Mouse (Mus musculus): ENCODE results near the gene Lman1l. TPM values are rescaled to one million over a fixed set of nuclear protein-coding genes. Genes with fewer than 3 reads are reported as not detected.

Gene Lman1l
- polyA plus RNA-seq, 1 experiment, result not detected

DNA sequence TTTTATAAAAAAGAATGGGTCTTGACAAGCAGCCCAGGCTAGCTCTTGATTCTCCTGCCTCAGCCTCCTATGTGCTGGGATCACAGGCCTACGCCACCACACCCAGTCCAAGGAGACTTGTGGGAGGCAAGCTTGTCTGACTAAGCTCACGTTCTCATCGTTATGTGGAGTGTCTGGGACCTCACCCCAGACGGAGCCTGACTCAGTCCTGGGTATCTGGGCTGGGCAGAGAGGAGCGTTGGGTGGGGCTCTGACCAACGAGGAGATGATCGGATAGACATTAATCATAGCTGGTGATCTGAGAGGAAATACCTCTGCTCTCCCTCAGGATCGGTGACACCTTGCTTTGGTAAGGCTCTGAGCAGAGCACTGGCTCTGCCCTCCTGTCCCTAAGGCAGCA lies 1.7 kb downstream of the Lman1l start:
- Histone ChIP-seq H3K9me3 (replicated peaks; ENCODE audit: control insufficient read depth, insufficient read depth, low read length, poor library complexity, severe bottlenecking) (no peaks in the 10 kb centered on the region), H3K4me1 (ENCODE audit: control insufficient read depth, insufficient read depth, low read length) (no peaks in the 10 kb centered on the region), H3K36me3 (ENCODE audit: control insufficient read depth, insufficient read depth, low read length, poor library complexity, severe bottlenecking) (no peaks in the 10 kb centered on the region), H3K27ac (ENCODE audit: insufficient read depth, low read length) (no peak overlapping the region), H3K9ac (ENCODE audit: low read depth, poor library complexity, severe bottlenecking) (no peak overlapping the region), H3K27me3 (ENCODE audit: control insufficient read depth, insufficient read depth, low read length, poor library complexity, severe bottlenecking) (no peaks in the 10 kb centered on the region), H3K4me3 (ENCODE audit: low read depth, low read length) (no peak overlapping the region)
- TF ChIP-seq CTCF (IDR thresholded peaks at IDR 0.05; ENCODE audit: low read depth, low read length) (no peak), POLR2A (IDR thresholded peaks at IDR 0.05; ENCODE audit: insufficient read depth, low read length) (no peak), EP300 (IDR thresholded peaks at IDR 0.05; ENCODE audit: insufficient read depth, low read depth, low read length) (no peak)

DNA sequence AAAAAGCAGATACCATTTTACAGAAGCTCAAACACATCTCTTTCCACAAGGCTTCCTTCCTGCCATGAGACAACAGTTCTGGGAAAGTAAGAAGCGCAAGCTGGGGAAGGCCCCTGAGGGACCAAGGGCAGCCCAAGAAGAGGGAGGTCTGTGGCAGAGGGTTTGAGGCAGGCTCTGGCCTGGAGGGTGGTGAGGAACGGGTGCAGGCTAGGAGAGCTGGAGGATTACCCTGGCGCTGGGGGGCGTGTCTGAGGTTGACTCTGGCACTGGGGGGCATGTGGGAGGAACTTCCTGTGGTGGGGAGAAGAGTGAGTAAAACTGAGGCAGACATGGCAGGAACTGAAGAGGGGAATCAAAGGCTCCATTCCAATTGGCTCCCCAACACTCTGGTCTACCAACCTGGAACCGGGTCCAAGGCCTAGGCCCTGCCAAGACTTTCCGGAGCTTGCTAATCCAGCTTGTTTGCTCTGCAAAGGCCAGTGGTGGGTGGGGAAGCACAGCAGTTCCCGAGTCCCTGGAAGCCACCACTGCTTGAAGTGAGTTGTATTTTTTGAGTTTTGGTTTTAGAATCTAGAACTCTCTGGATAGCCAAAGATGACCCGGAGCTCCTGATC lies 2.9 kb downstream of the Lman1l start:
- TF ChIP-seq CTCF (IDR thresholded peaks at IDR 0.05; ENCODE audit: low read depth, low read length), result no peak
- no peak for TF ChIP-seq EP300 (IDR thresholded peaks at IDR 0.05; ENCODE audit: insufficient read depth, low read depth, low read length)
- no peak for TF ChIP-seq POLR2A (IDR thresholded peaks at IDR 0.05; ENCODE audit: insufficient read depth, low read length)
- Histone ChIP-seq H3K9me3 (replicated peaks; ENCODE audit: control insufficient read depth, insufficient read depth, low read length, poor library complexity, severe bottlenecking) (no peaks in the 10 kb centered on the region), H3K36me3 (ENCODE audit: control insufficient read depth, insufficient read depth, low read length, poor library complexity, severe bottlenecking) (no peaks in the 10 kb centered on the region), H3K27me3 (ENCODE audit: control insufficient read depth, insufficient read depth, low read length, poor library complexity, severe bottlenecking) (no peaks in the 10 kb centered on the region), H3K4me3 (ENCODE audit: low read depth, low read length) (no peak overlapping the region), H3K27ac (ENCODE audit: insufficient read depth, low read length) (no peak overlapping the region), H3K4me1 (ENCODE audit: control insufficient read depth, insufficient read depth, low read length) (no peaks in the 10 kb centered on the region), H3K9ac (ENCODE audit: low read depth, poor library complexity, severe bottlenecking) (no peak overlapping the region)

DNA sequence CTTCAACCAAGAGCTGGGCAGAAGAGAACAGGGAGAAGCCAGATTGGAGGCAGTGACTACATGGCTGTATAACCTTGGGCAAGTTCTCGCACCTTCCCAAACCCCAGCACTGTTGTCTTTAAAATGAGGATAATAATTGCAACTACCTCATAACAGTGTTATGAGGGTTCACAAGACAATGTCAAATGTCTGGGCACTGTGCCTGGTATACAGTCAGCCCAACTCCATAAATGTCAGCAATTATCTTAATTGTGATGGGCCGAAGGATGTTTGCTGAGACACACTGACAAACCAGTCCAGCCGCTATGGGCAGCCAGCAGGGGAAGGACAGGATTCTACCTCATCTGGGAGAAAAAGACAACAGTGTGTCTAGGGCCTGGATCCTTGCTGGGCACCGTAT lies 5.8 kb downstream of the Lman1l start:
- no peaks in the 10 kb centered on the region for H3K27me3 ChIP-seq (ENCODE audit: control insufficient read depth, insufficient read depth, low read length, poor library complexity, severe bottlenecking)
- no peak overlapping the region for H3K4me3 ChIP-seq (ENCODE audit: low read depth, low read length)
- H3K27ac ChIP-seq (ENCODE audit: insufficient read depth, low read length), result no peak overlapping the region
- H3K4me1 ChIP-seq (ENCODE audit: control insufficient read depth, insufficient read depth, low read length), result no peaks in the 10 kb centered on the region
- H3K9ac ChIP-seq (ENCODE audit: low read depth, poor library complexity, severe bottlenecking), result no peak overlapping the region
- H3K36me3 ChIP-seq (ENCODE audit: control insufficient read depth, insufficient read depth, low read length, poor library complexity, severe bottlenecking), result no peaks in the 10 kb centered on the region
- TF ChIP-seq EP300 (IDR thresholded peaks at IDR 0.05; ENCODE audit: insufficient read depth, low read depth, low read length), result no peak
- no peak for TF ChIP-seq POLR2A (IDR thresholded peaks at IDR 0.05; ENCODE audit: insufficient read depth, low read length)
- H3K9me3 ChIP-seq (replicated peaks; ENCODE audit: control insufficient read depth, insufficient read depth, low read length, poor library complexity, severe bottlenecking), result no peaks in the 10 kb centered on the region

DNA sequence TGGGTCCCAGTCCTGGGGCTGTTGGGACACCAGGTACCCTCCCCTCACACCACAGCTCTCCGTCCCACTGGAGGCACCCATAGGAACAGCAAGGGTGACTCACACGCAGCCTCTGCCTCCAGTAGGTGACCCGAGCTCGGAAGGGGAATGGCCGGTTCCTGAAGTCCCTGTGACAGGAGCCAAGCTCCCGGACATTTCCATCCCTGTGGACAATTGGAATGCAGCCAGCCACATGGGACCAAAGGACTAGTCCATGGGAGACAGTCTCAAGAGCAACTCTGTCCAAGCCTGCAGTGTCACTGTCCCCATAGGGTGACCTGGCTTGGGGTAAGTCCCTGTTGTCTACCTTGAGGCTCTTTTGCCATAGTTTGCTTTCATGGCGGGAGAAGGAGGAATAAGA lies 6.6 kb downstream of the Lman1l start:
- no peak overlapping the region for H3K4me3 ChIP-seq (ENCODE audit: low read depth, low read length)
- no peak overlapping the region for H3K27ac ChIP-seq (ENCODE audit: insufficient read depth, low read length)
- TF ChIP-seq CTCF (IDR thresholded peaks at IDR 0.05; ENCODE audit: low read depth, low read length) (no peak), EP300 (IDR thresholded peaks at IDR 0.05; ENCODE audit: insufficient read depth, low read depth, low read length) (no peak), POLR2A (IDR thresholded peaks at IDR 0.05; ENCODE audit: insufficient read depth, low read length) (no peak)
- H3K27me3 ChIP-seq (ENCODE audit: control insufficient read depth, insufficient read depth, low read length, poor library complexity, severe bottlenecking), result no peaks in the 10 kb centered on the region
- H3K9ac ChIP-seq (ENCODE audit: low read depth, poor library complexity, severe bottlenecking), result no peak overlapping the region
- H3K4me1 ChIP-seq (ENCODE audit: control insufficient read depth, insufficient read depth, low read length), result no peaks in the 10 kb centered on the region
- no peaks in the 10 kb centered on the region for H3K9me3 ChIP-seq (replicated peaks; ENCODE audit: control insufficient read depth, insufficient read depth, low read length, poor library complexity, severe bottlenecking)
- H3K36me3 ChIP-seq (ENCODE audit: control insufficient read depth, insufficient read depth, low read length, poor library complexity, severe bottlenecking), result no peaks in the 10 kb centered on the region

DNA sequence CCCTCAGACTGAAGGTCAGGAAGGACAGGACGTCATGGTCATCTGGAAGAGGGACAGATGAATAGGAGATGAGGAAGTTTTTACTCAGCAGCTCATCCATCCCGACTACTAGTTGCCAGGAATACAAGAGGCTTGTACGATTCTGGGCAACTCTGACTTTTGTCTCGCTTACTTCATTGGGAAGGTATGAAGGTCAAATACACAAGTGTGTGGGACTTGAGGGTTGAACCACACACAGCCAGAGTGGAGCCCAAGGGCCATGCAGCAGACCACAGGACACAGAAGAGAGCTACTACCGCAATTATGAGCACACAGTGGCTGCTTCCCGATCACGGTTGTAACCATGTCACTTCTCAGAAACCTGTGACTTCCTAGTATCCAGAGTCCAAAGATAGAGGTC lies 8.0 kb downstream of the Lman1l start:
- Histone ChIP-seq H3K36me3 (ENCODE audit: control insufficient read depth, insufficient read depth, low read length, poor library complexity, severe bottlenecking) (no peaks in the 10 kb centered on the region), H3K9ac (ENCODE audit: low read depth, poor library complexity, severe bottlenecking) (no peak overlapping the region), H3K4me1 (ENCODE audit: control insufficient read depth, insufficient read depth, low read length) (no peaks in the 10 kb centered on the region), H3K4me3 (ENCODE audit: low read depth, low read length) (no peak overlapping the region), H3K27me3 (ENCODE audit: control insufficient read depth, insufficient read depth, low read length, poor library complexity, severe bottlenecking) (no peaks in the 10 kb centered on the region), H3K9me3 (replicated peaks; ENCODE audit: control insufficient read depth, insufficient read depth, low read length, poor library complexity, severe bottlenecking) (no peaks in the 10 kb centered on the region), H3K27ac (ENCODE audit: insufficient read depth, low read length) (no peak overlapping the region)
- TF ChIP-seq CTCF (IDR thresholded peaks at IDR 0.05; ENCODE audit: low read depth, low read length) (no peak), EP300 (IDR thresholded peaks at IDR 0.05; ENCODE audit: insufficient read depth, low read depth, low read length) (no peak), POLR2A (IDR thresholded peaks at IDR 0.05; ENCODE audit: insufficient read depth, low read length) (no peak)

DNA sequence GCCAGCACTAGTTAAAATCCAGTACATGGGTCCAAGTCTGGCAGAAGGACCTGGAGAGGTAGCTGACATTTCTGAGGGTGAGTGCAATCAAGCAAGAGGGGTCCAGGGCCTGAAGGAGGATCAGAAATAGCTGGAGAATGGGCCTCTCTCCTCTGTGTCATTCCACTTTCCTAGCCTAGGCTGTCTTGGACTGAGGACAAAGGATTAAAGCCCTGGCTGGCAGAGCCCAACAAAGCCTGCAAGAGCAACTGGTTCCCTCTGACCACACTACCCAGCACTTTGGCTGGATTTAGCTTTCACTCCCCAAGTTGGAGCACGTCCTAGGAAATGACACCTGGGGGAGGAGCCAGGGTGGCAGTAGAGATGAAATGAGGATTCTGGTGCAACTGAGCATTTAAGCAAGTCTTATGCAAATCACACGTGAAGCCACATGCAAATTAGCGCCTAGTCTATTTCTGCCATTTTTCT lies 10.2 kb downstream of the Lman1l start:
- H3K4me1 ChIP-seq (ENCODE audit: control insufficient read depth, insufficient read depth, low read length), result no peaks in the 10 kb centered on the region
- no peak overlapping the region for H3K9ac ChIP-seq (ENCODE audit: low read depth, poor library complexity, severe bottlenecking)
- no peak overlapping the region for H3K27ac ChIP-seq (ENCODE audit: insufficient read depth, low read length)
- no peak for TF ChIP-seq EP300 (IDR thresholded peaks at IDR 0.05; ENCODE audit: insufficient read depth, low read depth, low read length)
- no peak for TF ChIP-seq POLR2A (IDR thresholded peaks at IDR 0.05; ENCODE audit: insufficient read depth, low read length)
- TF ChIP-seq CTCF (IDR thresholded peaks at IDR 0.05; ENCODE audit: low read depth, low read length), result no peak
- H3K4me3 ChIP-seq (ENCODE audit: low read depth, low read length), result no peak overlapping the region
- no peaks in the 10 kb centered on the region for H3K27me3 ChIP-seq (ENCODE audit: control insufficient read depth, insufficient read depth, low read length, poor library complexity, severe bottlenecking)
- H3K9me3 ChIP-seq (replicated peaks; ENCODE audit: control insufficient read depth, insufficient read depth, low read length, poor library complexity, severe bottlenecking), result no peaks in the 10 kb centered on the region
- no peaks in the 10 kb centered on the region for H3K36me3 ChIP-seq (ENCODE audit: control insufficient read depth, insufficient read depth, low read length, poor library complexity, severe bottlenecking)
